Mouse (Mus musculus): ENCODE results near the gene Dirc2.

DNA sequence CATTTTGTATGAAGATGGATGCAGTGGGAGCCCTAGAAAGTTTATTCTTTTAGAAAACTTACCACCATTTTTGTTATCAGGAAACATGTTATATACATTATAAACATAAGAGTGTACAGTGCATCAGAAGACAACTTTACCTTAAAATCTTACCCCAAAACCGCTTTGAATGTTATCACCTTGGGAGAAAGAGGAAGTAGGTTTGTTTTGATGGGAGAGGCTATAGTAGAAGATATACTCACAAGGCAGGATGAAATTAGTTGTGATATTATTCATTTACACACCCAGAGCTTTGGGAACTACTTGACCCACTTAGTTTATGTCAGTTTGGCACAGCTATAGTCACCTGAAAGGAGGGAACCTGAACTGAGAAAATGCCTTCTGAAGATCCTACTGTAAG lies 6.7 kb upstream of the Dirc2 start:
- TF ChIP-seq CTCF (IDR thresholded peaks at IDR 0.05; ENCODE audit: low read depth) (no peak), EP300 (IDR thresholded peaks at IDR 0.05; ENCODE audit: low read depth) (no peak)
